Mouse (Mus musculus) testis, adult 2 months (tissue): ENCODE measurements around the gene Sgk2. TPM values are rescaled to one million over a fixed set of nuclear protein-coding genes. Genes with fewer than 3 reads are reported as not detected.

ENCODE experiments used
- H3K27ac ChIP-seq: fragments of 200-500 bp; 2 replicates; pipeline ENCODE4 v1.5.1; 2012; ENCODE audit warnings: low read depth, low read length; ENCODE audit not compliant: control insufficient read depth, insufficient read depth
- H3K27me3 ChIP-seq: fragments of 200-500 bp; 2 replicates; pipeline ENCODE4 v1.6.1; 2012; ENCODE audit warnings: mild to moderate bottlenecking, low read length, moderate library complexity; ENCODE audit not compliant: control insufficient read depth, insufficient read depth
- H3K36me3 ChIP-seq: fragments of 200-500 bp; 2 replicates; pipeline ENCODE4 v1.6.1; 2012; ENCODE audit warnings: mild to moderate bottlenecking, low read length; ENCODE audit not compliant: control insufficient read depth, insufficient read depth
- H3K4me1 ChIP-seq: fragments of 200-500 bp; 2 replicates; pipeline ENCODE4 v1.6.1; 2012; ENCODE audit warnings: low read length; ENCODE audit not compliant: control insufficient read depth, insufficient read depth
- H3K4me3 ChIP-seq: fragments of 200-500 bp; 2 replicates; pipeline ENCODE4 v1.5.1; 2012; ENCODE audit warnings: low read depth, mild to moderate bottlenecking, low read length, moderate library complexity, mixed read lengths; ENCODE audit not compliant: control insufficient read depth
- CTCF ChIP-seq: fragments of 200-500 bp; IDR thresholded peaks from 2 replicates; pipeline ENCODE4 v1.5.1; 2012; ENCODE audit warnings: low read depth, mild to moderate bottlenecking, inconsistent platforms, low read length, moderate library complexity; ENCODE audit not compliant: control insufficient read depth, insufficient read depth, insufficient replicate concordance
- POLR2A ChIP-seq: fragments of 200-500 bp; IDR thresholded peaks from 2 replicates; pipeline ENCODE4 v1.6.1; 2012; ENCODE audit warnings: low read depth, mild to moderate bottlenecking, inconsistent platforms, low read length, moderate library complexity; ENCODE audit not compliant: control insufficient read depth
- polyA plus RNA-seq: library from polyadenylated mRNA; depleted of rRNA; stranded (reverse); fragments of >200 nt; gene quantifications from 2 replicates; pipeline ENCODE4 v1.2.3, GENCODE M21; 2012

The Sgk2 gene
- polyA plus RNA-seq, 1 experiment, result 0.26 TPM

GRCm38 (mm10) chr2:162973206-162973605 is 13.9 kb upstream of the Sgk2 start:
- no peaks in the 10 kb centered on the region for H3K27me3 ChIP-seq
- no peaks in the 10 kb centered on the region for H3K4me1 ChIP-seq
- H3K36me3 ChIP-seq, result no peaks in the 10 kb centered on the region
- no peak overlapping the region for H3K4me3 ChIP-seq
- no peak for TF ChIP-seq POLR2A
- TF ChIP-seq CTCF, result no peak
- no peak overlapping the region for H3K27ac ChIP-seq

DNA sequence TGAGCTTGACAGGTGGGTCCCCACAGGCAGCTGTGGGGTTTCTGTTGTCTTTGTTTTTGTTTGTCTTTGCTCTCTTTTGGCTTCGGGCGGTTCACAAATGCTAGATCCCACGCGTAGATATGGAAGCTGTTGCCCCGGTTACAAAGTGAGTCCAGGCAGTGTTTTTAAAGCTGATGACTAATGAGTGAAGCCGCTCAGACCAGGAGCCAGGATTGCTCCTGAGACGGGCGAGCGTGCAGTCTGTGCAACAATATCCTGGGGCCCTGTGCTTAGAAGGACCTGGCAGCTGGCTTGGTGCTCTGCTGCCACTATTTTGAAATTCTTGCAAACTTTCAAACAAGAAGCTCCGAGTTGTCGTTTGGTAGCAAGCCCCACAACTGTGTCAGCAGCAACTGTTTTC is 13.5 kb upstream of the Sgk2 start:
- H3K36me3 ChIP-seq, result no peaks in the 10 kb centered on the region
- no peaks in the 10 kb centered on the region for H3K27me3 ChIP-seq
- H3K27ac ChIP-seq, result no peak overlapping the region
- no peak overlapping the region for H3K4me3 ChIP-seq
- no peaks in the 10 kb centered on the region for H3K4me1 ChIP-seq
- TF ChIP-seq CTCF (no peak), POLR2A (no peak)

- H3K4me3 ChIP-seq, result no peak overlapping the region
- H3K36me3 ChIP-seq, result no peaks in the 10 kb centered on the region
Measured at GRCm38 (mm10) chr2:162975157-162975775, 11.9 kb upstream of the Sgk2 start.

DNA sequence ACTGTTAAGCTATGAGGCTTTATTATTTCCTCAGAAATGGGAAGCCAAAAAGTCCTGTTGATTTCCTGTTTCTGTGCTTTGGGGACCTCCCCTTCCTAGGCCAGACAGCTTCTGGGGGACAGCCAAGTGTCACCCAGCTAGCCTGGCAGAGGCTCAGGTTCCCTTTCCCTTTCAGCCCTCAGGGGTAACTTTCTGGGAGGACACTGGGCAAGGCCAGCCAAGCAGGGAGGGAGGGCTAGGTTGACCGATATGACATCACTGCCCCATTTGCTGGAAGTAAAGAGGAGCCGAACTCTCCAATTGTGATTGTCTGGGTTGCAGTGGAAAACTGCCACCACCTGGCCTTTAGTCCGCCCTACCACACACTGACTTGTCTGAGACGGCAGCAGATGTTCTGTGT is 11.1 kb upstream of the Sgk2 start:
- Histone ChIP-seq H3K36me3 (no peaks in the 10 kb centered on the region), H3K4me1 (no peaks in the 10 kb centered on the region), H3K27ac (no peak overlapping the region), H3K27me3 (no peaks in the 10 kb centered on the region), H3K4me3 (no peak overlapping the region; the same call in 1 of the 2 replicates)
- TF ChIP-seq POLR2A (no peak), CTCF (no peak)

More at GRCm38 (mm10) chr2:162975157-162975775, 11.9 kb upstream of the Sgk2 start:
- Histone ChIP-seq H3K27me3 (no peaks in the 10 kb centered on the region), H3K4me1 (no peaks in the 10 kb centered on the region), H3K27ac (no peak overlapping the region)
- TF ChIP-seq CTCF (no peak), POLR2A (no peak)

DNA sequence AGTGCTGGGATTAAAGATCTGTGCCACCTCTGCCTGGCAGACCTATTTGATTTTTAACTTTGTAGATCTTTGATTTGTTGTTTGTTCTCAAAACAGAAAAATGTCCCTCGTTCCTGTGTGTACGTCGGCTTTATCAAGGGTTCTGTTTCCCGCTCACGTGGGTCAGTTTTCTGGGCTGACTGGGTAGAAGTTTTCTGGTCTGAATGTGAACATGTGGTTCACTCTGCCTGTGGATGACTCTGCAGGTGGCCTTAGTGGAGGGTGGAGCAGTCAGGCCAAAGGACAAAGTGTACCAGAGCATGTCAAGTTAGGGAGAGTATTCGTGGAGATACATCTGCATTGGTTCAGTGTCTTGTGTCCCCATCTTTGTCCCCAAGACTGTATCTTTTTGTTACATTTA is 2.7 kb upstream of the Sgk2 start:
- H3K27me3 ChIP-seq, result no peaks in the 10 kb centered on the region
- H3K36me3 ChIP-seq, result no peaks in the 10 kb centered on the region
- H3K27ac ChIP-seq, result no peak overlapping the region
- TF ChIP-seq POLR2A, result no peak
- TF ChIP-seq CTCF, result no peak
- no peak overlapping the region for H3K4me3 ChIP-seq
- no peaks in the 10 kb centered on the region for H3K4me1 ChIP-seq

DNA sequence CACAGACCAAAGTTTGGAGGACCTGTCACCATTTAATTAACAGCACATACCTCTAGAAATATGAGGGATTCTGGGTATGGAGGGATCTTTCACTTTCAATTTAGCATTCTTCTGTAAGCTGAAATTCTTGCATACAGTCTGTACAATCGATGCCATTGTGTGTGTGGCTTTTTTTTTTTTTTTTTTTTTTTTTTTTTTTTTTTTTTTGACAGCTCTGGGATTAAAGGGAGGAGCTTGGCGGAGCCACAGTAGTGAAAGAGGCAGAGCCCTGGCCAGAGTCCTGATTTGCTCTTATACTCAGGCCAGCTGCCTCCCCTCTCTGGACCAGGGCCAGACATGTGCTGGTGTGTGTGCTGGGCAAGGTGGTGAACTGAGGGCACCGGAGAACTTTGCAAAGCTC is 1.2 kb upstream of the Sgk2 start:
- no peak overlapping the region for H3K4me3 ChIP-seq
- H3K4me1 ChIP-seq, result no peaks in the 10 kb centered on the region
- TF ChIP-seq CTCF (no peak), POLR2A (no peak)
- H3K27me3 ChIP-seq, result no peaks in the 10 kb centered on the region
- H3K27ac ChIP-seq, result no peak overlapping the region
- no peaks in the 10 kb centered on the region for H3K36me3 ChIP-seq

DNA sequence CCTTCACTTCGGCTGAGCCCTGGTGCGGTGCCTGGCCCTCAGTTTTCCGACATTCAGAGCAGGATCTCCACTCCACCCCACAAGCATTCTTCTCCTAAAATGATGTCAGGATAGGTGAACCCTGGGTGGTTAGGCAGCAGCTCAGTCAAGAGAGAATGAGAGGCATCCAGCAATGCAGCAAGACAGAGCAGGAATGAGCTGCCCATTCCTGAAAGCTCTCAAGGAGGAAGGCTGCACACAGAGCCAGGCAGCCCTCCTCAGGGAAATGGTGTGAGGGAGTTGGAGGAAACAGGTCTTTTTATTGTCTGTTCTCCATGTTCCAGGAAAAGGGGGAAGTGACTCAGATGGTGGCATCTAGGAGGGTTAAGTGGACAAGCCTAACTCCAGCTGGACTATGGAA is 366 bp upstream of the Sgk2 start:
- H3K4me1 ChIP-seq, result no peaks in the 10 kb centered on the region
- H3K36me3 ChIP-seq, result no peaks in the 10 kb centered on the region
- no peak overlapping the region for H3K27ac ChIP-seq

More for the DNA sequence above, 366 bp upstream of the Sgk2 start:
- H3K4me3 ChIP-seq, result no peak overlapping the region
- TF ChIP-seq CTCF, result no peak
- TF ChIP-seq POLR2A, result no peak
- H3K27me3 ChIP-seq, result no peaks in the 10 kb centered on the region
